Comparison of ENCODE assay signal across 8 mouse cellular contexts in genomic region chr1:134454904-134455824, GRCm38 (mm10). TPM values are rescaled to one million over a fixed set of nuclear protein-coding genes. Genes with fewer than 3 reads are reported as not detected.
DNase-seq lines count a peak whose midpoint lies in the region; ATAC-seq and TF ChIP-seq lines count a peak whose summit lies in the region.

Gene Klhl12, plus strand, starts transcription at chr1:134455531.

- peak; percentile 76 for ATAC-seq in common myeloid progenitor, adult 5-6 weeks (replicated peaks; ENCODE audit: low read depth, poor library complexity, severe bottlenecking)

- peak within 1 kb of the TSS; percentile 94 for H3K27ac ChIP-seq in gastrocnemius, adult 2 months

- H3K27me3 ChIP-seq in megakaryocyte, embryonic 14.5 days (replicated peaks), result no peaks in the 10 kb centered on the region

- DNase-seq in ZHBTc4 (ENCODE audit: low read depth, low spot score), result peak; percentile 99
- peak; percentile 95 for DNase-seq in gastrocnemius, adult 2 months
- peak; percentile 67 for DNase-seq in hindlimb bud, embryonic 11.5 days (ENCODE audit: extremely low spot score, low read depth, low spot score)
- DNase-seq in left cerebral cortex, adult 8-10 months (ENCODE audit: low spot score in 2 of 2), result peak; percentile 91 to 97
- peak; percentile 96 to 97 for DNase-seq in right cerebral cortex, postnatal 10 days (ENCODE audit: low spot score in 2 of 2)
- peak; percentile 97 for DNase-seq in urinary bladder, postnatal 25 days (ENCODE audit: low spot score)

- TF ChIP-seq CTCF in gastrocnemius, adult 2 months (IDR thresholded peaks at IDR 0.05), result peak; percentile 23; the same call in 1 of the 2 replicates

- peaks cover 40% of the 10 kb centered on the region for H3K4me1 ChIP-seq in megakaryocyte, embryonic 14.5 days

- intact Hi-C loops in gastrocnemius, adult 2 months (cut with DNase I), result loop anchor here (1.0 to 5.0 kb wide), 3 partner anchors 37 to 93 kb away; partner anchors contain the start of gene Rabif

- H3K36me3 ChIP-seq in megakaryocyte, embryonic 14.5 days (replicated peaks; ENCODE audit: low read length), result peaks cover 10% of the 10 kb centered on the region

- H3K4me3 ChIP-seq in gastrocnemius, adult 2 months, result peak within 1 kb of the TSS; percentile 99
- H3K4me3 ChIP-seq in megakaryocyte, embryonic 14.5 days (replicated peaks), result peak within 1 kb of the TSS; percentile 96

- H3K9me3 ChIP-seq in megakaryocyte, embryonic 14.5 days, result no peaks in the 10 kb centered on the region

RNA-seq across cellular contexts. Expression of gene Klhl12, which starts in this region (rescaled TPM):
- 21.8 and 28.1 TPM in 2 replicates for total RNA-seq in common myeloid progenitor, adult 5-6 weeks (2017)
- total RNA-seq in gastrocnemius, adult 2 months (2021), result 10 to 100 TPM; 17.9 to 20.6 TPM
- total RNA-seq in left cerebral cortex, adult 8-10 months (2022), result 10 to 100 TPM; 35.5 to 39.8 (median 36.9) TPM
- 0.20 TPM in 1 of 2 replicates, not detected in the other for polyA plus RNA-seq in megakaryocyte, embryonic 14.5 days (2012; ENCODE audit: insufficient read depth, low replicate concordance)

Comparison
In these comparisons a context has a peak if more than half of its experiments do, and no peak if none do; other contexts are left out.
1. Peak in every context shown above with its lines: DNase-seq, ATAC-seq, H3K4me3 ChIP-seq and H3K27ac ChIP-seq.